Mouse (Mus musculus): ENCODE measurements around the gene Pitpnb. TPM values are rescaled to one million over a fixed set of nuclear protein-coding genes. Genes with fewer than 3 reads are reported as not detected.

Pitpnb gene
- 99.7 and 102 TPM in 2 replicates for polyA plus RNA-seq (2014; fragmentation: Nextera tagmentation; extraction: Ambion mirVana)

DNA sequence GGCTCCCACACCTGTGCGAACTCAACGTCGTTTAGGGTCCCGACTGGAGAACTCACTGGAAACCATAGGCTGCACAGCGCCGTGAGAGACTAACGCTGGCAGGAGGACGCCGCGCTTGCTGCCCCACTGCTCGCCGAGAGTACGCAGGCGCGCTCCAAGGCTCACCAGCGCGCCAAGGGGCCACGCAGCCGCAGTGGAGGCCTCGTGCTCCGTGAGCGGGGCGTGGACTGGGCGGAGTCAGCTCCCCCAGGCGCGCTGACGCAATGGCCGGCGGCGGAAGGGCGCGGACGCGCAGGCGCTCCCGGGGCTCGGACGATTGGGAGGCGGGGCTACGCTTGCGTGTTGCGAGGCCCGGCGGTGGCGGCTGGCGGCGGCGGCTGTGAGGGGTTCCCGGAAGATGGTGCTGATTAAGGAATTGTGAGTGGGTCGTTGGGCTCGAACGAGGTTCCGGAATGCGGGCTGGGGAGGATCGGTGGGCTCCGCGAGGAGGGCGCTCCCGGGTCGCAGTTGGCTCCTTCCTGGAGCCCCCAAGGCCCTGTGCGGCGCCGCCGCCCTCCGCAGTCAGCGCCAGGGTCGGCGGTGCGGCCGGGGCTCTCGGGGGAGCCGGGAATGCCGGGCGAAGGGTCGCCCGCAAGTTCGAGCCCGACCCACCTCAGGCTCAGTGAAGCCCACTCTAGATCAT is at the start of gene Pitpnb:
Gene Pitpnb, plus strand, starts transcription at position 347 of the 682 bp plus-strand sequence.
- Histone ChIP-seq H3K9ac (ENCODE audit: low read depth, low read length) (peak within 1 kb of the TSS; percentile 97), H3K4me1 (ENCODE audit: control insufficient read depth, insufficient read depth, low read length) (peaks cover 14% of the 10 kb centered on the region), H3K27me3 (replicated peaks; ENCODE audit: control insufficient read depth, insufficient read depth, low read length) (no peaks in the 10 kb centered on the region), H3K4me3 (ENCODE audit: low read depth, low read length) (peak within 1 kb of the TSS; percentile 98), H3K27ac (replicated peaks; ENCODE audit: low read depth, low read length) (peak within 1 kb of the TSS; percentile 90), H3K4me2 (ENCODE audit: low read depth, low read length) (peak within 1 kb of the TSS; percentile 79), H3K9me3 (ENCODE audit: control insufficient read depth, low read length) (no peaks in the 10 kb centered on the region), H3K36me3 (ENCODE audit: control insufficient read depth, insufficient read depth, low read length) (peaks cover 4% of the 10 kb centered on the region; the same call in 1 of the 2 replicates)
- peak; percentile 99 for ATAC-seq (ENCODE audit: low read depth)
- WGBS = under 1% methylated on average over 42 of the region's 78 CpGs
- DNase-seq (ENCODE audit: low spot score) = peak; percentile 98

DNA sequence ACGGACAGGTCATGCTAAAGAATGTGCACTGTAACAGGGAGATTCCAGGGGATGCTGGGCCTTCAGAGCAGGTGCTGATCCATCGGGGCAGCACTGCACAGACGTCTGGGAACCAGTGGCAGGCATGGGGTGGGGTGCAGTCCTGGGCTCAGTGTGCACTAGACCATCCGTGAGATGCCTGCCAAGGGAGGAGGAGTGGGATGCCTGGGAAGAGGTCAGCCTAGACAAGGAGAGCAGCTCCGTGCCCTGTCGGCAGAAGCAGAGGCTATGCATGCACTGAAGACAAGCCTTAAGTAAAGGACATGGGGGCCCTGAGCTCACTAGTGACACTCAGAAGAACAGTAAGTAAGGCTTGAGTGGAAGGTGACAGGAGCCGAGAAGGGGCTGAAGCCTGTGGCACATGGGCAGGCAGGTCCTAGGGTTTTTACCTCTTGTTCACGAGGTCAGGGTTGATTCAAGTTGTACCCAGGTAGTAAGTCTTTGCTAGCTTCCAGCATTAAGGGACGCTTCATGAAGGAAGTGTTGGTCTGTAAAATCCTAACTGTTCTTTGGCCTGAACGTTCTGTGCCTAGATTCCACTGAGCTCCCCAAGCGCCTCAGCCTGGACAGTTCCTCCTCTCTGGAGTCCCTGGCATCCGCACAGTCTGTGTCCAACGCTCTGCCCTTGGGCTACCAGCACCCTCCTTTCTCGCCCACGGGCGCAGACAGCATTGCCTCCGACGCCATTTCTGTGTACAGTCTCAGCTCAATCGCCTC is 46.0 kb upstream of the Pitpnb start:
- Histone ChIP-seq H3K9me3 (ENCODE audit: control insufficient read depth, low read length) (no peaks in the 10 kb centered on the region), H3K27ac (replicated peaks; ENCODE audit: low read depth, low read length) (no peak overlapping the region), H3K4me3 (ENCODE audit: low read depth, low read length) (no peak overlapping the region), H3K36me3 (ENCODE audit: control insufficient read depth, insufficient read depth, low read length) (peaks cover 84% of the 10 kb centered on the region), H3K4me2 (ENCODE audit: low read depth, low read length) (no peak overlapping the region), H3K4me1 (ENCODE audit: control insufficient read depth, insufficient read depth, low read length) (no peaks in the 10 kb centered on the region), H3K27me3 (replicated peaks; ENCODE audit: control insufficient read depth, insufficient read depth, low read length) (no peaks in the 10 kb centered on the region), H3K9ac (ENCODE audit: low read depth, low read length) (no peak overlapping the region)
- no peak for DNase-seq (ENCODE audit: low spot score)
- no peak for ATAC-seq (ENCODE audit: low read depth)
- 85% methylated on average over 19 of the region's 19 CpGs for WGBS

DNA sequence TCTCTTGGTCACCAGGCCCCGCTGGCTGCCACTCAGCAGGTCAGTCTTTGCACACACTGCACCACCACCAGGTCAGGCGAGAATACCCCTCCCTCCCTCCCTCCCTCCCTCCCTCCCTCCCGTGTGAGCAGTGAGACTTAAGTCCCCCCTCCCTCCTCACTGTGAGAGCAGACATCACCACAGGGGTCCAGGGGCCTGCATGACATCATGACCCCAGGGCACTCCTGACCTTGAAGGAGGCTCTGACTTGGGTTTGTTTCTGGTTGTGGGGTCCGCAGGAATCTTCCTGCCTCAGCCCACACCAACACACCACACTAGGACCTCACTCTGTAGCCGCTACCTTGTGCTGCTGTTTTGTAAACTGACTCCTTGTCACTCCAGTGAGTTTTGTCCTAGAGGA is 43.0 kb upstream of the Pitpnb start:
- no peak for DNase-seq (ENCODE audit: low spot score)
- no peak overlapping the region for H3K4me3 ChIP-seq (ENCODE audit: low read depth, low read length)
- no peak overlapping the region for H3K27ac ChIP-seq (replicated peaks; ENCODE audit: low read depth, low read length)
- no peaks in the 10 kb centered on the region for H3K27me3 ChIP-seq (replicated peaks; ENCODE audit: control insufficient read depth, insufficient read depth, low read length)
- H3K4me1 ChIP-seq (ENCODE audit: control insufficient read depth, insufficient read depth, low read length) = no peaks in the 10 kb centered on the region
- no peaks in the 10 kb centered on the region for H3K9me3 ChIP-seq (ENCODE audit: control insufficient read depth, low read length)
- WGBS = 70% methylated on average over 5 of the region's 5 CpGs
- H3K36me3 ChIP-seq (ENCODE audit: control insufficient read depth, insufficient read depth, low read length) = peaks cover 59% of the 10 kb centered on the region
- no peak overlapping the region for H3K4me2 ChIP-seq (ENCODE audit: low read depth, low read length)
- no peak overlapping the region for H3K9ac ChIP-seq (ENCODE audit: low read depth, low read length)
- ATAC-seq (ENCODE audit: low read depth) = no peak

DNA sequence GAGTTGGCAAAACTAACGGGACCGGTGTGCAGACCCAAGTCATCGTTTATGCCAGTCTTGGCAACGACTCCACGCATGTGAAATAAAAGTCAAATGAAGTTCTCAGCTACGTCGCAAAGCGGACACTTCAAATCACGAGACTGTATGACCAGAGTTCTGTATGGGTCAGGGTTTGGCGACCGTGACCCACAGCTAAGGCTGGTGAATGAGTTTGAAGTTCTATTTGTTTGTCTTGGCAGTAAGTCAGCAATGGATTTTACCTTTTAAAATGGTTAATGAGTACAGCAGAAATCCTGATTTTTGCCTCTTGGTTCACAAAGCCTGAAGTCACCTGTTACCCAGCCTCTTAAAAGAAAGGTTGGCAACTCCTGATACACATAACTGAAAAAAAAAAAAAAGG is 42.1 kb upstream of the Pitpnb start:
- no peak for DNase-seq (ENCODE audit: low spot score)
- ATAC-seq (ENCODE audit: low read depth) = no peak
- Histone ChIP-seq H3K4me2 (ENCODE audit: low read depth, low read length) (no peak overlapping the region), H3K4me3 (ENCODE audit: low read depth, low read length) (no peak overlapping the region), H3K9ac (ENCODE audit: low read depth, low read length) (no peak overlapping the region), H3K4me1 (ENCODE audit: control insufficient read depth, insufficient read depth, low read length) (no peaks in the 10 kb centered on the region), H3K36me3 (ENCODE audit: control insufficient read depth, insufficient read depth, low read length) (peaks cover 50% of the 10 kb centered on the region), H3K27me3 (replicated peaks; ENCODE audit: control insufficient read depth, insufficient read depth, low read length) (no peaks in the 10 kb centered on the region), H3K9me3 (ENCODE audit: control insufficient read depth, low read length) (no peaks in the 10 kb centered on the region), H3K27ac (replicated peaks; ENCODE audit: low read depth, low read length) (no peak overlapping the region)
- WGBS = 86% methylated on average over 11 of the region's 11 CpGs

DNA sequence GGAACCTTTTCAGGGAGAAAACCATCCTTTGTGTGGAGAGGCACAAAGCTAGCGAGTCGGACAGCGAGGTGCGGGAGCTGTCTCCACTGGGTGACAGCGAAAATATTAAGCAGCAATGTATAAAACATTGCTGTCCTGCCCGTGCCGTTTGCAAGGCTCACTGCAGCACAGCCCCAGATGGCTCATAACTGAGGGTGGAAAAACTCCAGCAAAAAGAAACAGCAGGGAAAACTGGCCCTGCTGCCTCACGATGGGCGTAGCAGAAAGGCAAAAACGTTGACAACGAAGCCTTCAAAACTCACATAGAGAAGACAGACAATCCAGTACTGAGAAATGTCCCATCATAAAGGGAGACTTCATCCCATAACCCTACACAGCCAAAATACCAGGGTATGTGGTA is 40.5 kb upstream of the Pitpnb start:
- Histone ChIP-seq H3K4me3 (ENCODE audit: low read depth, low read length) (no peak overlapping the region), H3K27ac (replicated peaks; ENCODE audit: low read depth, low read length) (no peak overlapping the region), H3K27me3 (replicated peaks; ENCODE audit: control insufficient read depth, insufficient read depth, low read length) (no peaks in the 10 kb centered on the region), H3K36me3 (ENCODE audit: control insufficient read depth, insufficient read depth, low read length) (peaks cover 35% of the 10 kb centered on the region), H3K4me1 (ENCODE audit: control insufficient read depth, insufficient read depth, low read length) (no peaks in the 10 kb centered on the region), H3K9me3 (ENCODE audit: control insufficient read depth, low read length) (no peaks in the 10 kb centered on the region), H3K4me2 (ENCODE audit: low read depth, low read length) (no peak overlapping the region), H3K9ac (ENCODE audit: low read depth, low read length) (no peak overlapping the region)
- no peak for DNase-seq (ENCODE audit: low spot score)
- no peak for ATAC-seq (ENCODE audit: low read depth)
- WGBS = 73% methylated on average over 11 of the region's 11 CpGs

DNA sequence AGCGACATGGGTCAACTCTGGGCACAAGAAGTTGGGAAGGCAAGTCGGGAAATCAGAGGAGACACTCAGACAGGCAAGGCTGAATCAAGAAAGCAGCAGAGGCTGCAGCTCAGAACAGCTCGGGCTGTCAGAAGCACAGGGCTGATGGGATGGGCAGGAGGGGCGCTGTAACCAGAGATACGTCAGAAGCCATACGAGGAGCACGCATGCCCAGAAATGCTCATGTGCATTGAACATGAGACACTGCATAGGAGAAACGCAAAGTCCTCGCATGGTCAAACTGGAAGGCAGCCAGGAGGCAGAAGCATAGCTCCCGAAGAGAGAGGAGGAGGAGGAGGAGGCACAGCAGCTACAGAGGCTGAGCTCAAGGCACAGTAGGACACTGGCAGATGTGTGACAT is 38.9 kb upstream of the Pitpnb start:
- WGBS = 34% methylated on average over 10 of the region's 10 CpGs
- H3K36me3 ChIP-seq (ENCODE audit: control insufficient read depth, insufficient read depth, low read length) = peaks cover 19% of the 10 kb centered on the region
- peak overlapping the region; percentile 46 for H3K4me2 ChIP-seq (ENCODE audit: low read depth, low read length)
- no peaks in the 10 kb centered on the region for H3K4me1 ChIP-seq (ENCODE audit: control insufficient read depth, insufficient read depth, low read length)
- H3K9me3 ChIP-seq (ENCODE audit: control insufficient read depth, low read length) = no peaks in the 10 kb centered on the region
- H3K9ac ChIP-seq (ENCODE audit: low read depth, low read length) = 0 out of 2 replicates have a peak overlapping the region, but pooled peaks have one; percentile 30
- H3K4me3 ChIP-seq (ENCODE audit: low read depth, low read length) = peak overlapping the region; percentile 11; the same call in 1 of the 2 replicates
- peak overlapping the region; percentile 48; the same call in 1 of the 2 replicates for H3K27ac ChIP-seq (replicated peaks; ENCODE audit: low read depth, low read length)
- no peaks in the 10 kb centered on the region for H3K27me3 ChIP-seq (replicated peaks; ENCODE audit: control insufficient read depth, insufficient read depth, low read length)
- ATAC-seq (ENCODE audit: low read depth) (peak; percentile 91), DNase-seq (ENCODE audit: low spot score) (peak; percentile 90)

DNA sequence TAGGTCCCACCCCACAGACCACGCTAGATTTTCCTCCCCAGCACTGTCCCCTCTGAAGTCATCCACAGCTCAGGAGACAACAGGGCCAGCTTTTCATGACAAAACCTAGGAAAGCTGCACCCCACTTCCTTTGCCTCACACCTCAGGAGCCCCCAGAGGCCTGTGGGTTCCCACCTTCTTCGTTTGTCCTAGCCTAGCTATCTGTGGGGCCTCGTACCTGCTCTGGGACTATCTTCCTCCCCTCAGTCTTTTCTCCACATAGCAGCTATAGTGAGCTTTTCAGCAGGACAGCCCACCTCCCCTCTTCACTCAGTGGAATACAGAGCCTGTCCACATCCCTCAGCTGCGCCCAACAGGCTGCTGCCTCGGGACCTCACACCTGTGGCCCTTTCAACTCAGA is 32.8 kb upstream of the Pitpnb start:
- no peak for DNase-seq (ENCODE audit: low spot score)
- no peak for ATAC-seq (ENCODE audit: low read depth)

DNA sequence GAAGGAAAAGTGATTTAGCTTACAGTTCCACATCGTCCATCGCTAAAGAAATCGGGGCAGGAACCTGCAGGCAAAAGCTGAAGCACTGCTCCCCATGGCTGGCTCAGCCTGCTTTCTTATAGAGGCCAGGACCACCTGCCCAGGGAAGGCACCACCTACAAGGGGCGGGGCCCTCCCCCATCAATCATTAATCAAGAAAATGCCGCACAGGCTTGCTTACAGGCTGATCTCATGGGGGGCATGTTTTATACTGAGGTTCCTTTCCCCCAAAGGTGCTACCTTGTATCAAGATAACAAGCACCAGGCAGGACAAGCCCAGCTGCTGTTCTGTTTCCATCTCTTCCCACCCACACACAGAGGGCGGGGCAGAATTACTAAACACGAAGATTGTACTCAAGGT is 31.9 kb upstream of the Pitpnb start:
- Histone ChIP-seq H3K9me3 (ENCODE audit: control insufficient read depth, low read length) (no peaks in the 10 kb centered on the region), H3K4me2 (ENCODE audit: low read depth, low read length) (no peak overlapping the region), H3K9ac (ENCODE audit: low read depth, low read length) (no peak overlapping the region), H3K36me3 (ENCODE audit: control insufficient read depth, insufficient read depth, low read length) (no peaks in the 10 kb centered on the region), H3K27me3 (replicated peaks; ENCODE audit: control insufficient read depth, insufficient read depth, low read length) (no peaks in the 10 kb centered on the region), H3K27ac (replicated peaks; ENCODE audit: low read depth, low read length) (no peak overlapping the region), H3K4me1 (ENCODE audit: control insufficient read depth, insufficient read depth, low read length) (no peaks in the 10 kb centered on the region), H3K4me3 (ENCODE audit: low read depth, low read length) (no peak overlapping the region)
- 35% methylated on average over 7 of the region's 7 CpGs for WGBS
- ATAC-seq (ENCODE audit: low read depth) = no peak
- no peak for DNase-seq (ENCODE audit: low spot score)

More for the DNA sequence above, 32.8 kb upstream of the Pitpnb start:
- WGBS = 56% methylated on average over 5 of the region's 5 CpGs
- no peak overlapping the region for H3K4me3 ChIP-seq (ENCODE audit: low read depth, low read length)
- H3K4me2 ChIP-seq (ENCODE audit: low read depth, low read length) = no peak overlapping the region
- H3K9me3 ChIP-seq (ENCODE audit: control insufficient read depth, low read length) = no peaks in the 10 kb centered on the region
- no peaks in the 10 kb centered on the region for H3K4me1 ChIP-seq (ENCODE audit: control insufficient read depth, insufficient read depth, low read length)
- H3K36me3 ChIP-seq (ENCODE audit: control insufficient read depth, insufficient read depth, low read length) = no peaks in the 10 kb centered on the region
- no peak overlapping the region for H3K27ac ChIP-seq (replicated peaks; ENCODE audit: low read depth, low read length)
- no peak overlapping the region for H3K9ac ChIP-seq (ENCODE audit: low read depth, low read length)
- H3K27me3 ChIP-seq (replicated peaks; ENCODE audit: control insufficient read depth, insufficient read depth, low read length) = no peaks in the 10 kb centered on the region

All from embryonic facial prominence, embryonic 14.5 days (tissue).